In the genomic region with DNA sequence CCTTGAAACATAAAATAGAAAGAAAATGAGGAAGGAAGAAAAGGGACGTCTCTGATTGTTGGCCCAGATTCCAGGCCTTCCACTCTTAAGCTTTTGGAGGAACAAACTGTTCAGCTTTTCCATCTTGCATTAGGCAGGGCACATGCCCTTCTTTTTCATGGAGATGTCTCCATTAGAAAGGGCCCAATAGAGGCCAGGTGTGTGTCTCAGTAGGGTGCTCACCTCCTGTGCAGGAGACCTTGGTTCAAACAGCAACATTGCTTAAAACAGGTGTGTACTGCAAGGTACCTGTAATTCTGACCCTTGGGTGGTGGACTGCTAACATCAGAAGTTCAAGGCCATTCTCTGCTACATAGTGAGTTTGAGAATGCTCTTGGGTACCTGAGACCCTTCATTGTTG, we compare ENCODE assay signal across 19 mouse cellular contexts. TPM values are rescaled to one million over a fixed set of nuclear protein-coding genes. Genes with fewer than 3 reads are reported as not detected.
A peak's percentile ranks its signal among the peaks of the same experiment; 100 is the strongest.
DNase-seq lines count a peak whose midpoint lies in the region; ATAC-seq and TF ChIP-seq lines count a peak whose summit lies in the region.
"Had no signal": no experiment of that assay in that cellular context is flagged by ENCODE, and none has a peak within 500 bp of the region (broad histone marks: within the 10 kb centered on the region; RNA-seq: fewer than 3 reads in every experiment).

No protein-coding gene starts in this region.

- peaks cover 17% of the 10 kb centered on the region for H3K4me1 ChIP-seq in heart, embryonic 15.5 days (replicated peaks)
- peaks cover 8% of the 10 kb centered on the region for H3K4me1 ChIP-seq in heart, embryonic 12.5 days (replicated peaks)
- no peaks in the 10 kb centered on the region; the same call in 1 of the 2 replicates for H3K4me1 ChIP-seq in liver, postnatal 0 days (ENCODE audit: insufficient read depth)
- H3K4me1 ChIP-seq: embryonic facial prominence, embryonic 15.5 days; hindbrain, embryonic 10.5 days had no signal

- no peak overlapping the region for H3K4me3 ChIP-seq in heart, embryonic 15.5 days
- no peak overlapping the region for H3K4me3 ChIP-seq in heart, embryonic 12.5 days
- H3K4me3 ChIP-seq in liver, postnatal 0 days (ENCODE audit: low read depth, low read length): no peak overlapping the region
- H3K4me3 ChIP-seq: embryonic facial prominence, embryonic 15.5 days; hindbrain, embryonic 10.5 days had no signal

- no peak for ATAC-seq in heart, embryonic 15.5 days (replicated peaks; ENCODE audit: insufficient number of reproducible peaks, insufficient read depth, low FRiP score, low read depth)
- no peak for ATAC-seq in heart, embryonic 12.5 days (ENCODE audit: insufficient number of reproducible peaks, low FRiP score)
- no peak for ATAC-seq in liver, postnatal 0 days
- ATAC-seq: forebrain, embryonic 16.5 days had no signal

- H3K36me3 ChIP-seq in heart, embryonic 15.5 days: no peaks in the 10 kb centered on the region
- H3K36me3 ChIP-seq in heart, embryonic 12.5 days: no peaks in the 10 kb centered on the region
- no peaks in the 10 kb centered on the region for H3K36me3 ChIP-seq in liver, postnatal 0 days (replicated peaks; ENCODE audit: insufficient read depth, low read length)
- H3K36me3 ChIP-seq: embryonic facial prominence, embryonic 15.5 days; hindbrain, embryonic 10.5 days had no signal

- no peak for TF ChIP-seq CTCF in liver, postnatal 0 days (IDR thresholded peaks at IDR 0.05; ENCODE audit: low read depth)

- 63% methylated on average over 1 of the region's 1 CpGs for WGBS in heart, embryonic 15.5 days
- 58% methylated on average over 1 of the region's 1 CpGs for WGBS in heart, embryonic 12.5 days
- 32% methylated on average over 1 of the region's 1 CpGs for WGBS in liver, postnatal 0 days (ENCODE audit: insufficient replicate concordance)

- no peak for TF ChIP-seq EP300 in liver, postnatal 0 days (IDR thresholded peaks at IDR 0.05; ENCODE audit: low read depth)

- H3K27ac ChIP-seq in heart, embryonic 15.5 days: 0 out of 2 replicates have a peak overlapping the region, but pooled peaks have one; percentile 11
- H3K27ac ChIP-seq in heart, embryonic 12.5 days (ENCODE audit: poor library complexity, severe bottlenecking): no peak overlapping the region
- H3K27ac ChIP-seq in liver, postnatal 0 days (ENCODE audit: low read depth): no peak overlapping the region
- H3K27ac ChIP-seq: embryonic facial prominence, embryonic 15.5 days; hindbrain, embryonic 10.5 days; hindbrain, embryonic 14.5 days had no signal

- no peaks in the 10 kb centered on the region for H3K9me3 ChIP-seq in heart, embryonic 15.5 days (replicated peaks)
- H3K9me3 ChIP-seq in heart, embryonic 12.5 days (replicated peaks): 0 out of 2 replicates have a peak, but pooled peaks cover 8% of the 10 kb centered on the region
- H3K9me3 ChIP-seq in liver, postnatal 0 days (ENCODE audit: low read length): no peaks in the 10 kb centered on the region
- H3K9me3 ChIP-seq: embryonic facial prominence, embryonic 15.5 days had no signal

- no peak overlapping the region for H3K9ac ChIP-seq in heart, embryonic 15.5 days
- no peak overlapping the region for H3K9ac ChIP-seq in heart, embryonic 12.5 days
- H3K9ac ChIP-seq in liver, postnatal 0 days (replicated peaks): no peak overlapping the region
- H3K9ac ChIP-seq: embryonic facial prominence, embryonic 15.5 days; hindbrain, embryonic 14.5 days had no signal

- no peak overlapping the region for H3K4me2 ChIP-seq in heart, embryonic 15.5 days
- H3K4me2 ChIP-seq in heart, embryonic 12.5 days: no peak overlapping the region
- H3K4me2 ChIP-seq in liver, postnatal 0 days (ENCODE audit: low read depth, low read length): no peak overlapping the region
- H3K4me2 ChIP-seq: embryonic facial prominence, embryonic 15.5 days; hindbrain, embryonic 14.5 days had no signal

- H3K27me3 ChIP-seq in heart, embryonic 15.5 days: no peaks in the 10 kb centered on the region
- H3K27me3 ChIP-seq in heart, embryonic 12.5 days (replicated peaks): no peaks in the 10 kb centered on the region
- H3K27me3 ChIP-seq in liver, postnatal 0 days (ENCODE audit: insufficient read depth, low read length): no peaks in the 10 kb centered on the region
- H3K27me3 ChIP-seq: CH12.LX; embryonic facial prominence, embryonic 15.5 days had no signal

- peak; percentile 84 for DNase-seq in ES-CJ7 (ENCODE audit: low read depth, low spot score)
- peak; percentile 77 for DNase-seq in ZHBTc4 (ENCODE audit: low read depth, low spot score)
- DNase-seq in liver, postnatal 0 days: no peak
- DNase-seq in lung, postnatal 25 days (ENCODE audit: low spot score): no peak
- DNase-seq: adrenal gland, adult 2 months; adrenal gland, postnatal 36 days; cerebellum, adult 2 months; cerebellum, postnatal 10 days; embryo, embryonic 11 days; gastrocnemius, postnatal 14 days; kidney, adult 11 months; kidney, adult 9 months had no signal

RNA-seq across cellular contexts. Expression of a gene that starts 16.8 kb away (rescaled TPM):
- 44.9 and 45.2 TPM in 2 replicates for polyA plus RNA-seq in heart, embryonic 15.5 days (2015; fragmentation: Nextera tagmentation; extraction: Ambion mirVana)
- polyA plus RNA-seq in heart, embryonic 12.5 days (2016; fragmentation: Nextera tagmentation; extraction: Ambion mirVana): 56.4 and 59.2 TPM in 2 replicates
- 17.1 and 18.6 TPM in 2 replicates for polyA plus RNA-seq in liver, postnatal 0 days (2015; fragmentation: Nextera tagmentation; extraction: Ambion mirVana)

Comparison
In these comparisons a context has a peak if more than half of its experiments do, and no peak if none do; other contexts are left out.
1. DNase-seq: peak in ES-CJ7 (single experiment) and ZHBTc4 (single experiment); none in liver, postnatal 0 days (single experiment) and lung, postnatal 25 days (single experiment).